Mouse (Mus musculus): Measurements from ENCODE around the gene Gab2.

DNA sequence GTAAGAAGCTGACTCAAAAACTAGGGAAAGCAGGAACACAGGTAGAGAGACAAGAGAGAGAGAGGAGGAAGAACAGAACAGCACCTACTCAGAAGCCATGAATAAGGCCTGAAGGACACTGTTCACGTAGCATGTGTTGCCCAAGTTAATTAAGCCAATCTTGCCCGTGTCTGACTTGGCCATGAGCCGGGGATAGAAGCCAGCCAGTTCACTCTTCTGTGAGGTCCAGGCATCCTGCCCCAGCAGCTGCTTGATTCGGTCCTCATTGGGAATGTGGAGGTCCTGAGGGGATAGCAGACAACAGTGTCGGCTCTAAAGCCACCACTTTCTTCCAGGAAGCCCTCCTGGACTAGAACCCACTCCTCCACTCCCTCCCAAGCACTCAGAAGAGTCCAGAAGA, 233.3 kb downstream of the Gab2 start:
- no peak for TF ChIP-seq CTCF (conservative IDR thresholded peaks at IDR 0.05; ENCODE audit: insufficient read depth, insufficient read length, low read depth, low read length)
- no peak for TF ChIP-seq POLR2A (IDR thresholded peaks at IDR 0.05; ENCODE audit: low read depth, low read length)

All from kidney, adult 2 months (tissue).